Mouse (Mus musculus): ENCODE measurements at regions not wholly inside any gene's neighbourhood (a gene's known extent, or its start where the extent isn't known, plus 50 kb on each side); places are given as distances from the start of the nearest gene placed in this dataset.

GRCm38 (mm10) chr5:67552865-67553264, 54.8 kb upstream of the Shisa3 start:
- TF ChIP-seq EP300 (IDR thresholded peaks at IDR 0.05; ENCODE audit: low read depth), result no peak
- TF ChIP-seq CTCF (IDR thresholded peaks at IDR 0.05; ENCODE audit: low read depth), result no peak

Data from liver, postnatal 0 days (tissue).